Mouse (Mus musculus) brain, embryonic 18.5 days (tissue): ENCODE results near the gene Ttll12.

ENCODE experiments used
- DNase-seq: peaks from one replicate; pipeline ENCODE4 v3.0.0-alpha.2; 2012; ENCODE audit warnings: low read depth, low spot score

The Ttll12 gene

GRCm38 (mm10) chr15:83594513-83595363, at the start of gene Ttll12:
Gene Ttll12, minus strand, starts transcription at chr15:83595157.
- peak; percentile 95 for DNase-seq

- DNase-seq, result no peak
Observed at GRCm38 (mm10) chr15:83642518-83642917, 47.6 kb upstream of the Ttll12 start.

- no peak for DNase-seq
Observed at GRCm38 (mm10) chr15:83640208-83640607, 45.3 kb upstream of the Ttll12 start.

- no peak for DNase-seq
Observed at GRCm38 (mm10) chr15:83639160-83639559, 44.2 kb upstream of the Ttll12 start.

GRCm38 (mm10) chr15:83638196-83638899, 43.4 kb upstream of the Ttll12 start:
- no peak for DNase-seq

- no peak for DNase-seq
Observed at GRCm38 (mm10) chr15:83636759-83637158, 41.8 kb upstream of the Ttll12 start.

GRCm38 (mm10) chr15:83635251-83635650, 40.3 kb upstream of the Ttll12 start:
- DNase-seq, result no peak

GRCm38 (mm10) chr15:83634076-83634475, 39.1 kb upstream of the Ttll12 start:
- no peak for DNase-seq

GRCm38 (mm10) chr15:83631071-83631470, 36.1 kb upstream of the Ttll12 start:
- no peak for DNase-seq

- DNase-seq, result no peak
Observed at GRCm38 (mm10) chr15:83629716-83630115, 34.8 kb upstream of the Ttll12 start.

- no peak for DNase-seq
Observed at GRCm38 (mm10) chr15:83626142-83626645, 31.2 kb upstream of the Ttll12 start.

- no peak for DNase-seq
Observed at GRCm38 (mm10) chr15:83615245-83615644, 20.3 kb upstream of the Ttll12 start.

- DNase-seq, result no peak
Observed at GRCm38 (mm10) chr15:83607115-83607802, 12.3 kb upstream of the Ttll12 start.

- no peak for DNase-seq
Observed at GRCm38 (mm10) chr15:83606700-83607099, 11.7 kb upstream of the Ttll12 start.

- no peak for DNase-seq
Observed at GRCm38 (mm10) chr15:83606216-83606615, 11.3 kb upstream of the Ttll12 start.

- DNase-seq, result no peak
Observed at GRCm38 (mm10) chr15:83603426-83603825, 8.5 kb upstream of the Ttll12 start.

GRCm38 (mm10) chr15:83603046-83603396, 8.1 kb upstream of the Ttll12 start:
- DNase-seq, result no peak

GRCm38 (mm10) chr15:83602372-83603045, 7.6 kb upstream of the Ttll12 start:
- no peak for DNase-seq

GRCm38 (mm10) chr15:83601185-83601584, 6.2 kb upstream of the Ttll12 start:
- no peak for DNase-seq

- DNase-seq, result no peak
Observed at GRCm38 (mm10) chr15:83596833-83597232, 1.9 kb upstream of the Ttll12 start.

GRCm38 (mm10) chr15:83595364-83595711, 381 bp upstream of the Ttll12 start:
- no peak for DNase-seq
